Mouse (Mus musculus) heart, embryonic 12.5 days (tissue): ENCODE results near the gene Dlx6. TPM values are rescaled to one million over a fixed set of nuclear protein-coding genes. Genes with fewer than 3 reads are reported as not detected.
A peak's percentile ranks its signal among the peaks of the same experiment; 100 is the strongest.

Source experiments
- ATAC-seq: fragments of 200-750 bp; cut with Nextera tagmentation; 2 replicates; pipeline ENCODE4 v1.8.0; 2017; ENCODE audit warnings: moderate TSS enrichment, moderate library complexity; ENCODE audit not compliant: insufficient number of reproducible peaks, low FRiP score
- H3K27ac ChIP-seq: fragments of 300-500 bp; sonication (generic); 2 replicates; pipeline ENCODE4 v1.5.1; 2016; ENCODE audit warnings: mild to moderate bottlenecking, moderate library complexity; ENCODE audit not compliant: poor library complexity, severe bottlenecking
- H3K27me3 ChIP-seq: fragments of 300-500 bp; sonication (generic); replicated peaks from 2 replicates; pipeline ENCODE4 v1.6.1; 2016; ENCODE audit warnings: mild to moderate bottlenecking, moderate library complexity
- H3K36me3 ChIP-seq: fragments of 300-500 bp; sonication (generic); 2 replicates; pipeline ENCODE4 v1.6.1; 2016; ENCODE audit warnings: mild to moderate bottlenecking, moderate library complexity
- H3K4me1 ChIP-seq: fragments of 300-500 bp; sonication (generic); replicated peaks from 2 replicates; pipeline ENCODE4 v1.6.1; 2016; ENCODE audit warnings: mild to moderate bottlenecking
- H3K4me2 ChIP-seq: fragments of 300-500 bp; sonication (generic); 2 replicates; pipeline ENCODE4 v1.6.1; 2016; ENCODE audit warnings: mild to moderate bottlenecking, moderate library complexity
- H3K4me3 ChIP-seq: fragments of 300-500 bp; sonication (generic); 2 replicates; pipeline ENCODE4 v1.5.1; 2016; ENCODE audit warnings: mild to moderate bottlenecking
- H3K9ac ChIP-seq: fragments of 300-500 bp; sonication (generic); 2 replicates; pipeline ENCODE4 v1.6.1; 2016; ENCODE audit warnings: mild to moderate bottlenecking, moderate library complexity
- H3K9me3 ChIP-seq: fragments of 300-500 bp; sonication (generic); replicated peaks from 2 replicates; pipeline ENCODE4 v1.6.1; 2016; ENCODE audit warnings: mild to moderate bottlenecking, moderate library complexity
- WGBS: fragments of 180-500 bp; shearing (Covaris S2); methylation state at CpG from one replicate; pipeline ENCODE4 v1.1.7; 2016; 5-methylcytosine and 5-hydroxymethylcytosine counted together
- polyA plus RNA-seq: library from polyadenylated mRNA; unstranded; fragments of >200 nt; fragmentation: Nextera tagmentation; extraction: Ambion mirVana; gene quantifications from 2 replicates; pipeline ENCODE4 v1.2.1, GENCODE M21; 2016

Dlx6 gene
- polyA plus RNA-seq, 1 experiment from 2014 or later: not detected

DNA sequence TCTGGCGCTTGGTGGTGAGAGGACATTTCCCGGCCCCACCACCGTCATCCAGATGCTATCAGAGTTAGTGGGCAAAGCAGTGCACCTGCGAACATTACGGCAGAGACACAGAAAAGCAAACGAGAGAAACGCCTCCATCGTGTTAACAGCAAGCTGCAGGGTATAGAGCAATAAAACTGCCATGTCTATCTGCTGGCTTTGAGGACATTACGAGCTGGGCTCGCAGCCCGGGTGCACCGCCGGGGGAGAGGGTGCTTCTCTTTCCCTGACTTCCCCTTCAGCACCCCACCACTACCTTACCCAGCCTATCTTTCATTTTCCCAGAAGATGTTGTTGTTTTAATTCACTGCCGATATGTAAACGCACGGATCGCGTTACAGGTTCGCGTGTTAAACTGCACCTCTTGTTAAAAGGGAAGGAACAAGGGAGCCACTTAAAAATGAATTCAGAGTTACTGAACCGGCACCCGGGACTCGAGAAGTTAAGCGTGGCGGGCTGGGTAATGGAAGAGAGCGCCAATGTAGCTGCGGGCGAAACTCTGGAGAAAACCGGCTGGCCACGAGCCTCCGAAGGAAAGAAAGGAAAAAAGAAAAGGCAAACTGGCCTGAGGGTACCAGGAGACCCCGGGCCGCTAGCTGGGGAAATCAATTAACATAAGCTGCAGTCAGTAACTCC is 2.6 kb upstream of the Dlx6 start:
- ATAC-seq: no peak
- no peak overlapping the region for H3K27ac ChIP-seq
- H3K27me3 ChIP-seq: peaks cover 76% of the 10 kb centered on the region
- no peaks in the 10 kb centered on the region for H3K9me3 ChIP-seq
- under 1% methylated on average over 33 of the region's 33 CpGs for WGBS
- peaks cover 32% of the 10 kb centered on the region for H3K4me1 ChIP-seq
- H3K36me3 ChIP-seq: no peaks in the 10 kb centered on the region
- peak overlapping the region; percentile 24 for H3K4me3 ChIP-seq
- no peak overlapping the region for H3K9ac ChIP-seq
- peak overlapping the region; percentile 60 for H3K4me2 ChIP-seq

- WGBS: 2% methylated on average over 21 of the region's 21 CpGs
- 0 out of 2 replicates have a peak overlapping the region, but pooled peaks have one; percentile 24 for H3K4me3 ChIP-seq
- H3K36me3 ChIP-seq: no peaks in the 10 kb centered on the region
- no peak for ATAC-seq
- peaks cover 77% of the 10 kb centered on the region for H3K27me3 ChIP-seq
- H3K27ac ChIP-seq: no peak overlapping the region
- H3K4me1 ChIP-seq: peaks cover 32% of the 10 kb centered on the region
- no peaks in the 10 kb centered on the region for H3K9me3 ChIP-seq
- H3K4me2 ChIP-seq: peak overlapping the region; percentile 60
- H3K9ac ChIP-seq: no peak overlapping the region
These were observed 1.9 kb upstream of the Dlx6 start for GRCm38 (mm10) chr6:6861086-6861797.

DNA sequence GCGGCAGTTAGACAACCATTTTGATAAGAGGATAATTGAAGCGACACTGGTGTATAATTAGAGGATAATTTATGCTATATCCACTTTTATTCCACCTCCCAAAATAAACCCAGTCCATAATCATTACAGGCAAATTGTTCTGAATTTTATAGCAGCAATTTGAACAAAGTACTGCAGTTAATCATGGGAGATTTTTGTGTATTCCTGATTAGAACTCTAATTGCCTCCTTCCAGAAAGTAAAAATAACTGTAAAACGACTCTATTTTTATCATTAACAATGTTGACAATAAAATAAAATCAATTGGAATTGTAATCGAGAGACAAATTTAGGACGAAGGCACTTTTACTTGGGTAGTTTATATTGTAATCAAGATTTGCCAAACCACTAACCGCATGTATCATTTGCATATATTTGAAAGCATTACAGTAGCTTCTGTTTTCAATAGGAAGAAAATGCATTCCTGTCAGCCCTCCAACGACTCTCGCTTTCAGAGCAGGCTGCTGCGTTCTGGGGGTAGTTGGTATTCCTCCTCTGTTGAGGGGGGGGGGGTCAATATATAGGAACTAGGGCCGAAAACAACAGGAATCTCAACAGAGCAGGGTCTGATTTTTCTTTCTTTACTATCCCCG is 1.2 kb upstream of the Dlx6 start:
- Histone ChIP-seq H3K4me1 (peaks cover 32% of the 10 kb centered on the region), H3K9ac (no peak overlapping the region), H3K9me3 (no peaks in the 10 kb centered on the region), H3K4me2 (peak overlapping the region; percentile 87), H3K4me3 (peak overlapping the region; percentile 57), H3K36me3 (no peaks in the 10 kb centered on the region), H3K27me3 (peaks cover 75% of the 10 kb centered on the region), H3K27ac (no peak overlapping the region)
- WGBS: 5% methylated on average over 11 of the region's 11 CpGs
- ATAC-seq: no peak

DNA sequence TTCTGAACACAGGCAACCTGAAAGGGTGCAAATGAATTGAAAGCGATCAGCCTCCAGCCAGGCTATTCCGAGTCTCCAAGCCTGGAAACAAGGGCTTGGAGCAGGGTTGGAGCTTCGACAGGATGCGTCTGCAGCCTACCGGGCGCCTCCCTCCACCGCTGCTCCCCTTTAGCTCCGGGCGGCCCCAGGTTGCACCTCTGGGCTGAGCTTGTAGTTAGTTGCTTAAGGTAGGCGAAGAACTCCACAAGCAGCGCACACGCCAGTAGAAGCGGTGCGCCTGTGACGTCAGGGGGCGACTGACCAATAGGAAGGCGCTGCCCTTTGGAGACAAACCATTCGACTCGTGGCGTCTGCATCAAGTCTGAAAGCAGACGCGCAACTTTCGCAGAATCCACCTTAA is 523 bp upstream of the Dlx6 start:
- Histone ChIP-seq H3K27me3 (peaks cover 78% of the 10 kb centered on the region), H3K36me3 (no peaks in the 10 kb centered on the region), H3K4me1 (peaks cover 32% of the 10 kb centered on the region), H3K4me2 (peak overlapping the region; percentile 87), H3K9me3 (no peaks in the 10 kb centered on the region), H3K27ac (no peak overlapping the region), H3K4me3 (peak overlapping the region; percentile 57), H3K9ac (no peak overlapping the region)
- WGBS: under 1% methylated on average over 23 of the region's 23 CpGs
- ATAC-seq: peak; percentile 53; the same call in 1 of the 2 replicates

DNA sequence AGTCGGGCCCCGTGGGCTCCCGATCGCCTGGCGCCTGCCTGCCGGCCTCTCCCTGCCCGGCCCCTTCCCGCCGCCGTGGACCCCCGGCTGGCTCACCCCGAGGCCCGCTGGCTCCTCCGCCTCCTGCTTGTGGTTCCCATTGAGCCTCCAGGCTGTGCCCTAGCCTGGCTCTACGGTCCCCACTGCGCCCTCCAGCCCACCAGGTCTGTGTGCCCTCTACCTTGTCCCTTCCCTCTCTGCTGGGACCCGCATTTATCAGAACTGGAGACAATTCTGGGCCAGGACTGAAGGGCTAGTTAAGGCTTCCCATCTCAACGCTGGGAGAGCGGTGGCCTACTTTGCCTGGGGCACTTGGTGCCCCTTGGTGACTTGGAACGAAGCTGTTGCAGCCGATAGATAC is 821 bp downstream of the Dlx6 start:
- Histone ChIP-seq H3K4me1 (peaks cover 32% of the 10 kb centered on the region), H3K27me3 (peaks cover 73% of the 10 kb centered on the region), H3K9ac (peak overlapping the region; percentile 51), H3K36me3 (no peaks in the 10 kb centered on the region), H3K4me3 (peak overlapping the region; percentile 57), H3K27ac (no peak overlapping the region), H3K9me3 (no peaks in the 10 kb centered on the region), H3K4me2 (peak overlapping the region; percentile 87)
- ATAC-seq: no peak
- under 1% methylated on average over 20 of the region's 21 CpGs for WGBS

DNA sequence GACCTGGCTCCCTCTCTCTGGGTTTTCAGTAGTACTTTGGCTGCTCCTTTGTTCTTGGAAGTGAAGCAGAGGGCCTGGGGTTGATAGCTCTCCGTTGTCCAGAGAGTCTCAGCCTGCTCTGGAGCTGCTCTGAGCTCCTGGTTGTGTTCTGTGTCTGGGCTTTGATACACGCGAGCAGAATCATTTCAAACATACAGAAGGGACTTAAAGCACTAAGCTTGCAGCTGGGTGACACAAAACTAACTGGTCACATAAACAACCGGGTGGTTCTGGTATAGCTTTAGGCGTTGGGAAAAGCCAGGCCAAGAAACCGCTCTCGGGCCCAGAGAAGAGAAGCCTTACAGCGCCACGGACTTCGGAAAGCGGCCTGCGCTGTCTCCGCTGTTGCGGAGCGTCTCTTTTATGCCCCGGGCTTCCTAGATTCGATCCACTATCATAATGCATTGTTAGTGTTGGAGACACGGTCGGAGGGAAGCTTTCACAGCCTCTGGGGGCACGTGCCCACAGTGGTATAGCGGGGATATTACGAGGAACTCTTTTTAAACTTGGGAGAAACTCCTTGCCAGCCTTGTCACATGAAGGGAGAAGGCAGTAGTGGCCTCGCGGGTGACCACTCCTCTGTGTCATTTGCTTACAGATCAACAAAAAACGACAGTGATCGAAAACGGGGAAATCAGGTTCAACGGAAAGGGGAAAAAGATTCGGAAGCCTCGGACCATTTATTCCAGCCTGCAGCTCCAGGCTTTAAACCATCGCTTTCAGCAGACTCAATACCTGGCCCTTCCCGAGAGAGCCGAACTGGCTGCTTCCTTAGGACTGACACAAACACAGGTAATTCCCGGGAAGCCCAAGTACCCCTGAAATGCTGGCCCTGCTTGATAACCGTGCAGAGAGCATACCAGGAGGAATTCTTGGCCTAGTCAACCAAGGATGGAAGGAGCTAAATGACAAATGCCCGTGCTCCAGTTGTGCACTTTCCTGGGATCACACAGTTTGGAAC is 1.6 kb downstream of the Dlx6 start:
- WGBS: 4% methylated on average over 36 of the region's 36 CpGs
- no peak overlapping the region for H3K9ac ChIP-seq

DNA sequence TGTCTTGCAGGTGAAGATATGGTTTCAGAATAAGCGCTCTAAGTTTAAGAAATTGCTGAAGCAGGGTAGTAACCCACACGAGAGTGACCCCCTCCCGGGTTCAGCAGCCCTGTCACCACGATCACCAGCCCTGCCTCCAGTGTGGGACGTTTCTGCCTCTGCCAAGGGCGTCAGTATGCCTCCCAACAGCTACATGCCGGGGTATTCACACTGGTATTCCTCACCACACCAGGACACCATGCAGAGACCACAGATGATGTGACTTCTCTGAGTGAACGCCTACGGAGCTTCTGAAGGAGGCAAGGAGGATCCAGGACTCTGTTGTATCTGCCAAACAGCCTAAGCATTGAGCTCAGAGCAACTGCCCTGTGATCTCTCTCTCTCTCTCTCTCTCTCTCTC is 3.9 kb downstream of the Dlx6 start:
- Histone ChIP-seq H3K9me3 (no peaks in the 10 kb centered on the region), H3K27ac (no peak overlapping the region), H3K36me3 (no peaks in the 10 kb centered on the region), H3K9ac (no peak overlapping the region), H3K27me3 (peaks cover 79% of the 10 kb centered on the region), H3K4me1 (peaks cover 16% of the 10 kb centered on the region; the same call in 1 of the 2 replicates), H3K4me2 (no peak overlapping the region), H3K4me3 (no peak overlapping the region)
- 12% methylated on average over 9 of the region's 9 CpGs for WGBS
- no peak for ATAC-seq

More for the DNA sequence above, 1.6 kb downstream of the Dlx6 start:
- no peaks in the 10 kb centered on the region for H3K9me3 ChIP-seq
- ATAC-seq: no peak
- H3K27ac ChIP-seq: no peak overlapping the region
- peaks cover 70% of the 10 kb centered on the region for H3K27me3 ChIP-seq
- peak overlapping the region; percentile 57; the same call in 1 of the 2 replicates for H3K4me3 ChIP-seq
- H3K36me3 ChIP-seq: no peaks in the 10 kb centered on the region
- H3K4me1 ChIP-seq: peaks cover 30% of the 10 kb centered on the region
- peak overlapping the region; percentile 87 for H3K4me2 ChIP-seq

GRCm38 (mm10) chr6:6869041-6869685 is 6.0 kb downstream of the Dlx6 start:
- H3K27me3 ChIP-seq: peaks cover 80% of the 10 kb centered on the region
- WGBS: 4% methylated on average over 13 of the region's 13 CpGs
- no peak overlapping the region for H3K9ac ChIP-seq
- no peak overlapping the region for H3K4me3 ChIP-seq
- ATAC-seq: no peak
- peaks cover 9% of the 10 kb centered on the region for H3K4me1 ChIP-seq
- no peak overlapping the region for H3K4me2 ChIP-seq
- no peaks in the 10 kb centered on the region for H3K36me3 ChIP-seq
- no peaks in the 10 kb centered on the region for H3K9me3 ChIP-seq
- H3K27ac ChIP-seq: no peak overlapping the region

DNA sequence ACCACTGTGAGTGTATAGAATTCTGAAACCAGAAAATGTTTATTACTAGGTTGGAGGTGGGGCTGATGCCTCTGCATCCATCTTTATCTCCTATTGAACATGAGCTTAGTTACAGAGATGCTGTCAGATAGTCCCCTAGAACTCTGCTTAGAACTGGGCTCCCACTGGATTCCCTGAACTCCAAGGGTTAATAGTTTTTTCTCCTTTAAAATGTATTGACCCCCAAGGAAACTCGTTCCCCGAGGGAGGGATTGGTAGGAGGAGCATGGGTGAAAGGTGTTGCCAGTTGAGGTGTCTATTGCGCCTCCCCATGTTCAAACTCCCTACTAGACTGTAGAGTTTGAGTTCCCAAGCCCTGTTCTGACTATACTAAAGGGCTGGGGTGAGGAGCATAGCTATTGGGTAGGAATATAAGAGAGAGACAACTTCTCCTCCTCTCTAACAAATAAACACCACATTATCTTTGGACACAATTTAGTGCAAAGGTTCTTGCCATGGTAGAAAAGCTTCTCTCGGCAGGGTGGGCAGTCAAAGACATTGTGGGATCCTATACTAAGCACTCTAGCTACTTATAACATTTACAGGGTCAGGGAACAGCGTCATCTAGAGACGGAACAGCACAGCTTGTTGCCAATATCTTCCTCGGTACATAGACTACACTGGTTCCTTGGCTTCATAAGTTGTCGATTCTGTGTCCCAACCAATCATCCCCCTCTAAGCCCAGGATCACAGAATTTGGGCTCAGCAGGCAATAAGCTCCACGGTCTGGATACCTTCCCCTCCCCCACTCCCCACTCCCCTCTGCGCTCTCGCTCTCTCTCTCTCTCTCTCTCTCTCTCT is 7.0 kb downstream of the Dlx6 start:
- Histone ChIP-seq H3K27me3 (peaks cover 87% of the 10 kb centered on the region), H3K9ac (no peak overlapping the region), H3K36me3 (no peaks in the 10 kb centered on the region), H3K4me1 (peaks cover 14% of the 10 kb centered on the region), H3K9me3 (no peaks in the 10 kb centered on the region), H3K27ac (no peak overlapping the region), H3K4me3 (no peak overlapping the region), H3K4me2 (no peak overlapping the region)
- no peak for ATAC-seq
- under 1% methylated on average over 11 of the region's 11 CpGs for WGBS
